Mouse (Mus musculus) liver, embryonic 14.5 days (tissue): ENCODE results near the gene Mob3a.

Experiments used
- CTCF ChIP-seq: IDR thresholded peaks from 2 replicates; pipeline ENCODE4 v1.5.1; 2016; ENCODE audit warnings: antibody characterized with exemption, low read depth, control low read depth
- EP300 ChIP-seq: IDR thresholded peaks from 2 replicates; pipeline ENCODE4 v1.6.1; 2016; ENCODE audit warnings: antibody characterized with exemption, low read depth

GRCm38 (mm10) chr10:80674851-80675404 is 26.8 kb downstream of the Mob3a start:
- TF ChIP-seq CTCF (no peak), EP300 (no peak)
